Mouse (Mus musculus) bone marrow macrophage, adult 2 months (primary cell): Measurements from ENCODE around the gene Hspa8. TPM values are rescaled to one million over a fixed set of nuclear protein-coding genes. Genes with fewer than 3 reads are reported as not detected.

ENCODE experiments used
- H3K27ac ChIP-seq: 2 replicates; pipeline ENCODE4 v1.5.1; 2012; ENCODE audit warnings: low read depth, low read length; ENCODE audit not compliant: insufficient read depth
- H3K4me1 ChIP-seq: 2 replicates; pipeline ENCODE4 v1.6.1; 2012; ENCODE audit warnings: low read length; ENCODE audit not compliant: control insufficient read depth, insufficient read depth
- H3K4me3 ChIP-seq: 2 replicates; pipeline ENCODE4 v1.5.1; 2012; ENCODE audit warnings: mild to moderate bottlenecking, low read length, moderate library complexity; ENCODE audit not compliant: insufficient read depth
- CTCF ChIP-seq: IDR thresholded peaks from 2 replicates; pipeline ENCODE4 v1.5.1; 2012; ENCODE audit warnings: low read depth, mild to moderate bottlenecking, low read length, moderate library complexity
- POLR2A ChIP-seq: IDR thresholded peaks from 2 replicates; pipeline ENCODE4 v1.6.1; 2012; ENCODE audit warnings: mild to moderate bottlenecking, low read depth, low read length, borderline replicate concordance
- polyA plus RNA-seq: library from polyadenylated mRNA; stranded (reverse); fragments of >200 nt; gene quantifications from 2 replicates; pipeline ENCODE4 v1.2.4, GENCODE M21; 2012; ENCODE audit not compliant: missing spikeins, insufficient read depth, insufficient read length

Hspa8 gene
- 1,438 and 1,604 TPM in 2 replicates for polyA plus RNA-seq

- Histone ChIP-seq H3K4me1 (peaks cover 23% of the 10 kb centered on the region), H3K4me3 (peak within 1 kb of the TSS; percentile 77), H3K27ac (peak within 1 kb of the TSS; percentile 99)
- no peak; the same call in 1 of the 2 replicates for TF ChIP-seq CTCF
- TF ChIP-seq POLR2A, result peak; percentile 93
These were observed at the start of gene Hspa8 for GRCm38 (mm10) chr9:40800675-40801612. TSS of gene Hspa8 (plus strand) at chr9:40800984.

- Histone ChIP-seq H3K27ac (no peak overlapping the region), H3K4me3 (no peak overlapping the region), H3K4me1 (peaks cover 15% of the 10 kb centered on the region)
- no peak for TF ChIP-seq CTCF
- TF ChIP-seq POLR2A, result no peak
These were observed 49.0 kb upstream of the Hspa8 start for GRCm38 (mm10) chr9:40751749-40752148.

GRCm38 (mm10) chr9:40756401-40756800 is 44.4 kb upstream of the Hspa8 start:
- no peak overlapping the region for H3K4me3 ChIP-seq
- no peak overlapping the region for H3K27ac ChIP-seq
- H3K4me1 ChIP-seq, result peaks cover 13% of the 10 kb centered on the region
- TF ChIP-seq CTCF (no peak), POLR2A (no peak)

GRCm38 (mm10) chr9:40757105-40757626 is 43.6 kb upstream of the Hspa8 start:
- no peak overlapping the region for H3K4me3 ChIP-seq
- H3K4me1 ChIP-seq, result peaks cover 16% of the 10 kb centered on the region
- TF ChIP-seq CTCF, result no peak
- TF ChIP-seq POLR2A, result no peak
- H3K27ac ChIP-seq, result peak overlapping the region; percentile 32; the same call in 1 of the 2 replicates

GRCm38 (mm10) chr9:40757685-40758270 is 43.0 kb upstream of the Hspa8 start:
- H3K27ac ChIP-seq, result peak overlapping the region; percentile 56
- H3K4me3 ChIP-seq, result peak overlapping the region; percentile 33
- TF ChIP-seq POLR2A, result no peak
- TF ChIP-seq CTCF, result peak; percentile 72
- peaks cover 20% of the 10 kb centered on the region for H3K4me1 ChIP-seq

- no peak overlapping the region for H3K4me3 ChIP-seq
- H3K27ac ChIP-seq, result peak overlapping the region; percentile 24; the same call in 1 of the 2 replicates
- TF ChIP-seq POLR2A (no peak), CTCF (no peak)
- peaks cover 41% of the 10 kb centered on the region for H3K4me1 ChIP-seq
These were observed 38.4 kb upstream of the Hspa8 start for GRCm38 (mm10) chr9:40762354-40762753.

- Histone ChIP-seq H3K4me3 (peak overlapping the region; percentile 49), H3K27ac (peak overlapping the region; percentile 77), H3K4me1 (peaks cover 48% of the 10 kb centered on the region)
- TF ChIP-seq POLR2A (no peak), CTCF (no peak)
These were observed 35.8 kb upstream of the Hspa8 start for GRCm38 (mm10) chr9:40764887-40765580.

GRCm38 (mm10) chr9:40765581-40765940 is 35.2 kb upstream of the Hspa8 start:
- H3K27ac ChIP-seq, result peak overlapping the region; percentile 77
- peak overlapping the region; percentile 49 for H3K4me3 ChIP-seq
- H3K4me1 ChIP-seq, result peaks cover 46% of the 10 kb centered on the region
- TF ChIP-seq POLR2A (no peak), CTCF (no peak)

- TF ChIP-seq POLR2A, result no peak
- TF ChIP-seq CTCF, result no peak
- Histone ChIP-seq H3K4me3 (no peak overlapping the region), H3K4me1 (peaks cover 45% of the 10 kb centered on the region), H3K27ac (peak overlapping the region; percentile 57; the same call in 1 of the 2 replicates)
These were observed 34.7 kb upstream of the Hspa8 start for GRCm38 (mm10) chr9:40766058-40766605.
